Mouse (Mus musculus): ENCODE measurements at regions not wholly inside any gene's neighbourhood (a gene's known extent, or its start where the extent isn't known, plus 50 kb on each side); places are given as distances from the start of the nearest gene placed in this dataset.

DNA sequence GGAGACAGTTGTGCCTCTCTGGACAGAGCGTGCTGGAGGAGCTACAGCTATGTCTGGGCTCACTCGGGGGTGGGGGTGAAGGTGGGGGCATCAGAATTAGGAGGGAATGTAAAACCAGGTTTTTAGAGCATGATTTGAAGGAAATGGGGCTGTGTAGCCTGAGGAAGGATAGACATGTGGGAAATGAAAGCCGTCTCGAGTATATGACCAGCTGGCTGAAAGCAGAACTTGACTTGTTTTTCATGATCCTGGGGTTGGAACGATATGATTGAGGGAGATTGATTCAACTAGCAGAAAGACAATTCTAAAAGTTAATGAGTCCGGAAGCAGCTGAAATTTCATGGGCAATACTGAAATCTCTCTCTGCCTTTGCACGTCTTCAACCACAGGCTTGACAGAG, 171.3 kb downstream of the Ibtk start:
- Histone ChIP-seq H3K27ac (ENCODE audit: insufficient read depth, low read length) (no peak overlapping the region), H3K4me3 (ENCODE audit: extremely low read depth, insufficient read depth, insufficient read length) (no peak overlapping the region), H3K4me1 (ENCODE audit: control insufficient read depth, insufficient read depth, insufficient read length) (no peaks in the 10 kb centered on the region), H3K36me3 (ENCODE audit: control insufficient read depth, insufficient read depth, low read length) (no peaks in the 10 kb centered on the region), H3K27me3 (ENCODE audit: control insufficient read depth, insufficient read depth, low read length) (no peaks in the 10 kb centered on the region)
- TF ChIP-seq POLR2A (IDR thresholded peaks at IDR 0.05; ENCODE audit: low read depth, low read length) = no peak
- TF ChIP-seq CTCF (IDR thresholded peaks at IDR 0.05; ENCODE audit: extremely low read depth, insufficient read depth, insufficient read length, insufficient replicate concordance) = no peak
- 55% methylated on average over 7 of the region's 7 CpGs for WGBS
- DNase-seq (ENCODE audit: low read depth in 1 of 2, low spot score in 2 of 2) = no peak

DNA sequence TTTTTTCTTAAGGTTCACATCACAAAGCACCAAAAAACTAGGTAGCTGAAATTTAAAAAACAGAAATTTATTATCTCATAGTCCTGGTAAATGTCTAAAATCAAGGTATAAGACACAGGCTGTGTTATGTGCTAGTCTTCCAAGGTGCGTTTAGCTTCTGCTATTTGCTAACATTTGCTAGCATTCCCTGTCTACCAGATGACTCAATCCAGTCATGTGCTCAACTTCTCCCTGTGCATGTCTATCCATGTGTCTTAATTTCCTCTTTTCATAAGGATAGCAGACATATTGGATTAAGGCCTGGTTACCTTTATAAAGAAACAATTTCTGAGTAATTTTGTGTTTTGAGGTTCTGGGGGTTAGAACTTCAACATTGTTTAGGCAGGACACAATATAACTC, 171.8 kb downstream of the Ibtk start:
- H3K4me3 ChIP-seq (ENCODE audit: extremely low read depth, insufficient read depth, insufficient read length) = no peak overlapping the region
- DNase-seq (ENCODE audit: low read depth in 1 of 2, low spot score in 2 of 2) = no peak
- H3K27me3 ChIP-seq (ENCODE audit: control insufficient read depth, insufficient read depth, low read length) = no peaks in the 10 kb centered on the region
- 89% methylated on average over 1 of the region's 1 CpGs for WGBS
- H3K4me1 ChIP-seq (ENCODE audit: control insufficient read depth, insufficient read depth, insufficient read length) = no peaks in the 10 kb centered on the region
- TF ChIP-seq POLR2A (IDR thresholded peaks at IDR 0.05; ENCODE audit: low read depth, low read length) = no peak
- TF ChIP-seq CTCF (IDR thresholded peaks at IDR 0.05; ENCODE audit: extremely low read depth, insufficient read depth, insufficient read length, insufficient replicate concordance) = no peak
- no peaks in the 10 kb centered on the region for H3K36me3 ChIP-seq (ENCODE audit: control insufficient read depth, insufficient read depth, low read length)
- H3K27ac ChIP-seq (ENCODE audit: insufficient read depth, low read length) = no peak overlapping the region

DNA sequence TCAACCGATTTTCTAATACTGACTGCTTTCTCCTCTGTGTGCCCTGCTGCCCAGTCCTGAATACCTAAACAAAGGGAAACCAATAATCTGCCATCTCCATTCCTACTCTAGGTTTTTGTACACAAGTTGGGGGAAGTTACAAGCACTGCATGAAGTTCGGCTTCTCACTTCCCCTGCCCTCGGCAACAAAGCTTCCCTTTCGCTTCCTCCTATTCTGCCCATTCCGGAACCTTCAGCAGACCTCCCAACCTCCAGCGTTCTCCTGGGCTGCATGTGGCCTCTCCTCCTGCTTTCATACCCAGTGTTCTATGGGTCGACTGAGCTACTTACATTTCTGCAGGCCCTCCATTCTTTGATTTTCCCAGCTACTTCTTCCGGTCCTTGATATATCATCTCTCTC, 180.3 kb downstream of the Ibtk start:
- H3K36me3 ChIP-seq (ENCODE audit: control insufficient read depth, insufficient read depth, low read length) = no peaks in the 10 kb centered on the region
- WGBS = 46% methylated on average over 8 of the region's 8 CpGs
- no peak overlapping the region for H3K4me3 ChIP-seq (ENCODE audit: extremely low read depth, insufficient read depth, insufficient read length)
- no peaks in the 10 kb centered on the region for H3K4me1 ChIP-seq (ENCODE audit: control insufficient read depth, insufficient read depth, insufficient read length)
- H3K27ac ChIP-seq (ENCODE audit: insufficient read depth, low read length) = no peak overlapping the region
- H3K27me3 ChIP-seq (ENCODE audit: control insufficient read depth, insufficient read depth, low read length) = no peaks in the 10 kb centered on the region
- TF ChIP-seq CTCF (IDR thresholded peaks at IDR 0.05; ENCODE audit: extremely low read depth, insufficient read depth, insufficient read length, insufficient replicate concordance) (no peak), POLR2A (IDR thresholded peaks at IDR 0.05; ENCODE audit: low read depth, low read length) (no peak)
- DNase-seq (ENCODE audit: low read depth in 1 of 2, low spot score in 2 of 2) = peak in 1 of 2 experiments; percentile 6

DNA sequence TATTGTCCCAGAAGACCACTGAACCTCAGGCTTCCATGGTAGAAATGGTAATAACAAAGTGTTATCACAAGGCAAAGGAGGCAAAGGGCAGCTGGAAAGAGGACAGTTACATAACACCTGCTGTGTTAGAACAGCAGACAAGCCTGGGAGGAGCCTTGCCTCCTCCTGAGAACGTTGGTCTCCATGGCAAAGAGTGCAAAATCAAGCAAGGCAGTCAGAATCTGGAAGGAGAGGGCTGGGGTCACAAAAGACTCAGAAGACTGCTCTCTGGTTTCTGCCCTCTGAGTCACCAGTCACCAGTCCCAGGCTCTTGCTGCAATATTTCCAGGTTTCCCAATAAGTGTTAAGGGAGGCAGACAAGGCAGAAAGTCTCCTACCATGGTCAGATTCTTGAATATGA, 197.3 kb downstream of the Ibtk start:
- no peaks in the 10 kb centered on the region for H3K4me1 ChIP-seq (ENCODE audit: control insufficient read depth, insufficient read depth, insufficient read length)
- H3K4me3 ChIP-seq (ENCODE audit: extremely low read depth, insufficient read depth, insufficient read length) = no peak overlapping the region
- DNase-seq (ENCODE audit: low read depth in 1 of 2, low spot score in 2 of 2) = no peak
- no peaks in the 10 kb centered on the region for H3K36me3 ChIP-seq (ENCODE audit: control insufficient read depth, insufficient read depth, low read length)
- WGBS = 30% methylated on average over 1 of the region's 1 CpGs
- TF ChIP-seq POLR2A (IDR thresholded peaks at IDR 0.05; ENCODE audit: low read depth, low read length) (no peak), CTCF (IDR thresholded peaks at IDR 0.05; ENCODE audit: extremely low read depth, insufficient read depth, insufficient read length, insufficient replicate concordance) (no peak)
- no peaks in the 10 kb centered on the region for H3K27me3 ChIP-seq (ENCODE audit: control insufficient read depth, insufficient read depth, low read length)
- no peak overlapping the region for H3K27ac ChIP-seq (ENCODE audit: insufficient read depth, low read length)

DNA sequence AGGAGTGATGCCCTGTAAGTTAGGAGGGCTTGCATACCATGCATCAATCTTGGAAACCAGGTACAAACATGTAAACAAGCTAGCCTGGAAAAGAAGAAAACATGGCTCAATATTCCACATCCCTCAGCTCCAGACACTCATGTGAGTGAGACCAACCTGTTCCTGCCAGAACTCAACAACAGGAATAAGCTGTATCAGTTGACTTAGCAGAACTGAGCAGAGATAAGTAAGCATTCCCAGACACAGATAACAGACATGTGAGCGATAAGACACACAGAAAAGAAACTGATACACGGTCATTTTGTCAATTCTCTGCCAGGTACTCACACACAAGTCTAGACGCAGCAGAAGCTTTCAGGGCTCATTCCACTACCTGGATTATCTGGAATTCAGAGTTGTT, 198.7 kb downstream of the Ibtk start:
- Histone ChIP-seq H3K27me3 (ENCODE audit: control insufficient read depth, insufficient read depth, low read length) (no peaks in the 10 kb centered on the region), H3K27ac (ENCODE audit: insufficient read depth, low read length) (no peak overlapping the region), H3K36me3 (ENCODE audit: control insufficient read depth, insufficient read depth, low read length) (no peaks in the 10 kb centered on the region), H3K4me1 (ENCODE audit: control insufficient read depth, insufficient read depth, insufficient read length) (no peaks in the 10 kb centered on the region), H3K4me3 (ENCODE audit: extremely low read depth, insufficient read depth, insufficient read length) (no peak overlapping the region)
- TF ChIP-seq POLR2A (IDR thresholded peaks at IDR 0.05; ENCODE audit: low read depth, low read length) (no peak), CTCF (IDR thresholded peaks at IDR 0.05; ENCODE audit: extremely low read depth, insufficient read depth, insufficient read length, insufficient replicate concordance) (no peak)
- WGBS = 86% methylated on average over 3 of the region's 3 CpGs
- no peak for DNase-seq (ENCODE audit: low read depth in 1 of 2, low spot score in 2 of 2)

DNA sequence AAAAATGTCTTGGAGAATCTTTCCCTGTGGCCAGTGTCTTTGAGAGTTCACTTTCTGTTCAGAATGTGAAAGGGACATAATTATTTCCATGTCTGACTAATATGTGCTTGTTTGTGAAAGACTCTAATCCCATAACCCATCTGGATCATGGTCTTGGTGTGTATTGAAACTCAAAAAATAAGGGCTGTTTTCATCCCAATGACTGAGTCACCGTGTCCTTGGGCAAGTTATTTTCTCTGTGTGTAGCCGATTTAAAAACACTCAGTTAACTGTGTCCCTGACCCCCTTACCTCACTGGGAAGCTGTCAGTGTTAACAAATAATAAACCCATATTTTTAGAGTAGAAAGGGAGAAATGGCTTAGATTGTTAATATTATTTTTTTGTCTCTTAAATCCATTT, 202.9 kb downstream of the Ibtk start:
- WGBS = 92% methylated on average over 2 of the region's 2 CpGs
- H3K4me3 ChIP-seq (ENCODE audit: extremely low read depth, insufficient read depth, insufficient read length) = no peak overlapping the region
- H3K27ac ChIP-seq (ENCODE audit: insufficient read depth, low read length) = no peak overlapping the region
- DNase-seq (ENCODE audit: low read depth in 1 of 2, low spot score in 2 of 2) = no peak
- no peak for TF ChIP-seq POLR2A (IDR thresholded peaks at IDR 0.05; ENCODE audit: low read depth, low read length)
- TF ChIP-seq CTCF (IDR thresholded peaks at IDR 0.05; ENCODE audit: extremely low read depth, insufficient read depth, insufficient read length, insufficient replicate concordance) = no peak
- H3K4me1 ChIP-seq (ENCODE audit: control insufficient read depth, insufficient read depth, insufficient read length) = no peaks in the 10 kb centered on the region
- H3K36me3 ChIP-seq (ENCODE audit: control insufficient read depth, insufficient read depth, low read length) = no peaks in the 10 kb centered on the region
- no peaks in the 10 kb centered on the region for H3K27me3 ChIP-seq (ENCODE audit: control insufficient read depth, insufficient read depth, low read length)

DNA sequence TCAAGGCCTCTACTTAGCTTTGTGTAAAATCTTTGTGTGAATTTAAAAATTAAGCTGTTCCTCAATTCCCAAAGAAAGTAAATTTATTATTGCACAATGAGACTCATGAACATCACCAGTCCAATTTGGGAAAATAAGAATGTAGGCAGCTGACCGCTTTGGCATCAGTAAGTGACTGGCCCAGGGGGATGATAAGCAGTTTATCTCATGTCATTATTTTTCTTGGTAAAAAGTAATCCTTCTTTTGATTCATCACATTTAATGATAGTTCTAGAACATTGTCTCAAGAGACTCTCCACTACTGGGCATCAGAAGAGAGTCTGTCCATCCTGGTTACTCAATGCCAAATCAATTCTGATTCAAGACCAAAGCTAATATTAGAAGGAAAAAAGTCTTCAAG, 203.6 kb downstream of the Ibtk start:
- Histone ChIP-seq H3K4me3 (ENCODE audit: extremely low read depth, insufficient read depth, insufficient read length) (no peak overlapping the region), H3K36me3 (ENCODE audit: control insufficient read depth, insufficient read depth, low read length) (no peaks in the 10 kb centered on the region), H3K27me3 (ENCODE audit: control insufficient read depth, insufficient read depth, low read length) (no peaks in the 10 kb centered on the region), H3K4me1 (ENCODE audit: control insufficient read depth, insufficient read depth, insufficient read length) (no peaks in the 10 kb centered on the region), H3K27ac (ENCODE audit: insufficient read depth, low read length) (no peak overlapping the region)
- TF ChIP-seq POLR2A (IDR thresholded peaks at IDR 0.05; ENCODE audit: low read depth, low read length) = no peak
- no peak for TF ChIP-seq CTCF (IDR thresholded peaks at IDR 0.05; ENCODE audit: extremely low read depth, insufficient read depth, insufficient read length, insufficient replicate concordance)
- no peak for DNase-seq (ENCODE audit: low read depth in 1 of 2, low spot score in 2 of 2)
- WGBS = 92% methylated on average over 1 of the region's 1 CpGs

All from spleen, adult 2 months (tissue).